Mouse (Mus musculus): ENCODE results near the gene Nefh.
A peak's percentile ranks its signal among the peaks of the same experiment; 100 is the strongest.

The Nefh gene

DNA sequence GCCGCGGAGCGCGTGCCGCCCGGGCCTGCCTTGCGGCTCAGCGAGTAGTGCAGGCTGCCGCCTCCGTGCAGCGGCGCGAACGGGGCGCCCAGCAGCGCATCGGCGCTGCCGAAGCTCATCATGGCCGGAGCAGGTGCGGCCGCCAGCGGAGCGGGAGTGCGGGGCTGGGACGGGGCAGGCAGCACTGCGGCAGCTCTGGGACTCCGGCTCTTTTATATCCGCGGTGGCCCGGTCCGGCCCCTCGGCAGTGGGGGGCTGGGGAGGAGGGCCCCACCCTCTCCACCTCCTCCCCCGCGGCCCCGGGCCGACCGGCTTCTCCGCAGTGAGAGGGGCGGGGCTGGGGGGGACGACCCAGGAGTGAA, at the start of gene Nefh:
Gene Nefh (minus strand): TSS at position 252 of the 362 bp plus-strand sequence.
- no peak for DNase-seq

DNA sequence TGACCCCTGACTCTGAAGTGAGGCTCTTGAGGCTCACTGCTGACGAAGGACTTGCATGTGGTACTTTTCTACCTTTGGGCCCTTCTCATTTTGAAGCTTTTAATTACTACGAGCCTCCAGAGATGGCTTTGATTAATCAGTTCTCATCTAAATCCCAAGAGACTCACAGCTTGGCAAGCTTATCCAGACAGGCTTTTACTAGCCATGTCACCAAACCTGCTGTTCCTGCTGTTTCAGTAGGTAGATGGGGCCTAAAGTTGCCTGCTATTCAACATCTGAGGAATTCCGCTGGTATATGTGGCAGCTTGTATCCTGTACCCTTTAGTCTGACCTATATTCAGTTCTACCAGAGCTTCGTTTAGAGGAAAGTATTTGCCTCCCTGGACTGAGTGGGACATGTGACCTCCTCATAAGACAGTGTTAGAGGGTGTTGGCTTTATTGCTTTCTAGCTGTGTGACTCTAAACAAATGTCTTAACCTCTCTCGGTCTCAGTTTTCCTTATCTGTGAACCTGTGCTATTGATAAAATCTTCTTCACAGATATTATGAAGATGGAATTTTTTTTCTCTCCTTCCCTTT, 48.8 kb upstream of the Nefh start:
- DNase-seq: no peak

GRCm38 (mm10) chr11:4995676-4996075, 47.8 kb upstream of the Nefh start:
- no peak for DNase-seq

DNA sequence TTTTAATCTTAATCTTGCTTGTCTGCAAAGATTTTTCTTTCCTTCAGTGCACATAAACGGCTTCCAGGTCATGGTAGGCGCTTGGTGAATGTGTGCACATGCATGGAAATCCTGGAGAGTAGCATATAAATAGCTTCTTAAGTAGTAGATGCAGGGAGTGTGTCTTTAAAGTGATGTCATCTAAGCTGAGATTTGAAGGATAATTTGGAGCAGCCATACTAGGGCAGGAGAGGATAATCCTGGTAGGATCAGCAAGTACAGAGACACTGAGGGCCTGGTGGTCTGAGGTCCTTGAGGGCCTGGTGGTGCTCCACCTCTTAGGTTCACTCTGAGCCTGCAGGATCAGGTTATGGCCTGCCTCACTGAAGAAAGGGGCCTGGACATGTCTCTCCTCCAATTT, 44.6 kb upstream of the Nefh start:
- DNase-seq: no peak

- DNase-seq: peak; percentile 39
These were observed 41.3 kb upstream of the Nefh start for GRCm38 (mm10) chr11:4989187-4989586.

- no peak for DNase-seq
These were observed 39.6 kb upstream of the Nefh start for GRCm38 (mm10) chr11:4987487-4987852.

DNA sequence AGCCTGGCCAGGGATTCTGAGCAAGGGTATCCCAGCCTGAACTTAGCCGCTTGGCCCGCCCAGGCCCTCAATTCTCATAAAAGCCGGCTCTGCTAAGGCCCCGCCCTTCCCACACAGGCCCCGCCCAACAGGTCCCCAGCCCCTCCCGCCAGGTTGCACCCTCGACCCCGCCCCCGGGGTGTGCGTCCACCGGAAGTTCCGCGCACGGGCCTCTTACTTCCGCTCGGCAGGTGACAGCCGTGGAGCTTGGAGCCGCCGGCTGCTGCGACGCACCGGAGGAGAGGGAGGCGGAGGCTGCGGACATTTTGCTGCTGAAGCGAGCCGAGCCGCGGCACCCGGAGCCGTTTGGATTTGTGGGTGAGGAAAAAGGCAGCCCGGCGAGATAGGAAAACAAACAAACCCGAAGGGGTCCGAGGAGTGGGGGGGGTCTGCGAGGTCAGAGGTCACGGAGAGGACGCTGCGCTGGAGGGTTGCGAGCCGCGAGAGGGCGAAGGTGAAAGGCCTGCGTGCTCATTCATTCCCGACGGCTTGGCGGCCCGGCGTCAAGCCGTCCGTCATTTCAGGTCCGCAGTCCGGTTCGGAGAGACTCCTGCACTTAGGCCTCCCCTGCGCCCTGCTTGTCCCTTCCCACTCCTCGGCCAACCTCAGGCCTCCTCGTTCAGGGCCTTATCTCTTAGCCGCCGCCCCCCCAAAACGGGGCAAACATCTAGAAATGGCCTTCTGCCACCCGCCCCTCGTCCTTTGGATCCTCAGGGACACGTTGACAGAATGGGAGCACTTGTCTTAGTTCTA, 39.0 kb upstream of the Nefh start, which contains the start of gene Ap1b1:
Gene Ap1b1 (plus strand): TSS at position 130 of the 792 bp plus-strand sequence.
- peak; percentile 94 for DNase-seq

DNA sequence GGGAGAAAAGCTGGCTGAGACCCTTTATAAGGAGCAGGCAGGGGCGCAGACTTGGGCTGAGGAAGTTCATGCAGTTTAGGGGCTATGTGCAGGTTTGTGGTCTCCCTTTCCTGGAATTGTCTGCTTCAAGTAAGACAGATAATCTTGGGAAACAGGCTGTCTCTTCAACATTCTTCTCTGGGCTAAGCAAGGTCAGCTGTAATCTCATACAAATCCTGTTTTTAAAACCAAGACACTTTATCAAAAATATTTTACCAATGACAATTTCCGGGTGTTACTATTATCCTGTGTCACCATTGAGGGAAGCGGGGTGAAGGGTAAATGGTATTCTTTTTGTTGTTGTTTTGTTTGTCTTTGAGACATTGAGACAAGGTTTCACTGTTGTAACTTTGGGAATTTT, 36.9 kb upstream of the Nefh start:
- no peak for DNase-seq

DNA sequence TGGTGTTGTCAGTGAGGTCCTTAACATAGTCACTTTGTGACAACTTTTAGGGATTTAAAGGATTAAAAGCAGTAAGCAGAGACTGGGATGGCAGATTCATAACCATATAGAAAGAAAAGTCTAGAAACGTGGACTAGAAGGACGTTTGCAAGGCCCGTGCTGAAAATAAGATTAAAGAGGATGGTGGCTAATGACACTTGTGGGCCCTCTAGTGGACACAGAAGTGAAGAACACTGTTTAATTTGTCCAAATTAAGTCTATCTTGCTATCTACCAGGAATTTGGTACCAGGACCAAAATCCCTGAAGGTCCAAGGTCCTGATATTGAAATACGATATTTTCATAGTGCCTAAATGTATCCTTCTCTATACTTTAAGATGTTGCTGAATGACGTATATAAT, 36.4 kb upstream of the Nefh start:
- DNase-seq: peak; percentile 78

- no peak for DNase-seq
These were observed 35.7 kb upstream of the Nefh start for GRCm38 (mm10) chr11:4983538-4983937.

- no peak for DNase-seq
These were observed 35.1 kb upstream of the Nefh start for GRCm38 (mm10) chr11:4983010-4983409.

DNA sequence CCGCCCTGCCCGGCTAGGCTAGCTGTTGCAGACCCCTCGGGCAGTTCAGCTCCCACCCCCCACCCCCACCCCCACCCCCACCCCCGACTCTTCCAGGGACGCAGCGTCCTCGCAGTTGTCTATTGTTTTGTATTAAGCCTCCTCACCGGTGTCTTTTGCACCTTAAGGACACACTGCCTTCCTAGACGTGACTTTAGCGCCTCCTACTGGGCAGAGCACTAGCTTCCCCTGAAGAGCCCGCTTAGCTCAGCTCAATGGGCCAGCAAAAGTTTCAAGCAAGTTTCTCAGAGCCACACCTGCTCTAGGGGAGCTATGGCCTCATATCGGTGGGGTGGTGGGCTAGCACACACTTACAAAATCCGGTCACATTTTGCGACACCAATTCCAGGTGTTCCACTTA, 27.8 kb upstream of the Nefh start:
- peak; percentile 83 for DNase-seq

DNA sequence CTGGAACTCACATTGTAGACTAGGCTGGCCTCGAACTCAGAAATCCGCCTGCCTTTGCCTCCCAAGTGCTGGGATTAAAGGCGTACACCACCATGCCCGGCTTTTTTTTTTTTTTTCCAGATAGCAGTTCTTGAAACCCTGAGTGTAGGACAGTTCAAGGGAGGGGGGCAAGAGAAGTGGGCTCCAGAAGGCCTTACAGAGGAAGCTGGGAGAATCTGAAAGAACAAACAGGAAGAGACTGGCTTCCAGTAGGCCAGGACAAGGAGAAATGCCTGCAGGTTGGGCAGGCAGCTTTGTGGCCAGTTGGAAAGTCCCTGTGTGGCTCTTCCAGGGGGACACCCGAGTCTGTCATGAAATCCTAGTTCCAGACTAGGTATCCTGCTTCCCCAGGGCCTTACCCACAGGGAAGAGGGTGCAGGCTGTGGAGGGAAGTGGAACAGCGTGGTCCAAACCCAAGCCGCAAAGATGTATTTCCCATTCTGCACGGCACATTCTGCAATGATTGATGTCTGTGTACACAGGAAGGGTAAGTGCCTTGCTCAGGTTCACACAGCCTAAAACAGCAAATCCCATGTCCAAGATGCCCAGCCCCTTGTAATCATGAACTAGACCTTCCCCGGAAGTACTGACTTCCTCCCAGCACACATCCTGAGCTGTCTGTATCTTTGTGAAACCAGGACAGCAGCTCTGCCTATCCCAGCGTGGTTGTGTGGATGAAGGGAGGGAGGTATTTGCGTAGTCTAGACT, 26.7 kb upstream of the Nefh start:
- DNase-seq: peak; percentile 71

DNA sequence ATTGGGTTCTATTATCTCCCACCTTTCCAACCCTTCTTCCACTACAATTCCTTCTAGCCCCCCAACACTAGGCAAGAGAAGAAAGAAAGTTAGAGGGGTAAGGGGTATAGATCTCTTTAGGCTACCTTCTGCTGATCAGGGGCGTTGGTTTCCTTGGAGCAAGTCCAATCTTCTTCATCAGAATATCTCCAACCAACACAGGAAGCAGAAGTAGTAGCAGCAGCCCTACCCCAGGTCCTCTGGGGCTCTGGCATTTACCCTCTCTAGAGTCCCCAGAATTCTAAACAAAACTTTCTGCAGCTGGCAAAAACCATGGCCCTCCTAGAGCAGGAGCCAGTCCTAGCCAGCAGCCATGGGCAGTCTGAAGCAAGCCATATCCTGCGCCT, 26.0 kb upstream of the Nefh start:
- no peak for DNase-seq

GRCm38 (mm10) chr11:4972967-4973870, 25.4 kb upstream of the Nefh start:
- DNase-seq: peak; percentile 84

GRCm38 (mm10) chr11:4968376-4968775, 20.5 kb upstream of the Nefh start:
- peak; percentile 11 for DNase-seq

DNA sequence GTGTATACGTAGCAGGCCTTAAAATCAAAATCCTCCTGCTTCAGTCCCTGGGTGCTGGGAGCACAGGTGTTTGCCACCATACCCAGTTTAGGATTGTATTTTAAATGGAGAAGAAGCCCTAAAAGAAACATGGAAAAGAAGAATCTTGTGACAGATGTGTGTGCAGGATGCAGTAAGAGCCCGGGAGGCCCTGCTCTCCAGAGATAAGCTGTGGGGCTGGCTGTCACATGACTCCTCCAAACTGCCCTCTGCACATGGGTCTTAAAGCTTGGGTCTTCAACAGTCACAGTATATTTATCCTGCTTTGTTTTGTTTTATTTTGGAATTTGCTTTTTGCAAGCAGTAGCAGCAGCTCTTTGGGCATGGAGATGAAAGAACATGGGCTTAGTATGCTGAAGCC, 19.7 kb upstream of the Nefh start:
- DNase-seq: no peak

DNA sequence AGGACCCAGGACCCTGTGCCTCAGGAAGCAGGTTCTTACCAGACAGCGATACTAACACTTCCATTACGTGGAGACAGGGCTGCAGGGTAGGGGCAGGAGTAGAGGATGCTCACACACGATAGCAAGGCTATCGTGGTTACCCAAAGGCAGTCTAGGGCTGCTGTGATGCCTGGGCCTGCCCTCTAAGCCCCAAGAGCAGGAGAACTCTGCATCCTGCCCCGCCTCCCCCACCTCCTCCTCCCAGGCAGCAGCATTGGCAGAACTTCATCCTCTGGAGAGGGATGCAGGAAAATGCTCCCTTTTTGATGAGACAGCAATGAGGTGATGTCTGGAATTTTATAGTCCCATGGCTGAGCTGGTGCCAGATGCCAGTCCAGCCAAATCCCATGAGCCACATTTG, 19.0 kb upstream of the Nefh start:
- DNase-seq: no peak

DNA sequence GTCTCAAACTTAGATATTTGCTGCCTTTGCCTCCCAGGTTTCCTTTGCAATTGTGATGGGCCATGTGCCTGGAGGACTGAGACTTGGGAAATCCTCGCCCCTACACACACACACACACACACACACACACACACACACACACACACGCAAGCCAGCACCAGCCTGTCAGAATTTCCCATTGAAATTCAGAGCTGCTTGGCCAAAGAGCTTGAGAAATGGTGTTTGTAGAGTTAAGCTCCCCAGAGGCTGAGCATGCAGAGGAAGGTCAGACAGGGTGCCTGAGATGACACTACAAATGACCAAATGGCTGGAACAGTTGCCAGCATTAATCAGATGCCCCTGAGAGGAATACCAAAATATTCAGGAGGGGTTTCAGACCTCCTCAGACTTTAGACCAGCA, 18.5 kb upstream of the Nefh start:
- DNase-seq: no peak

- DNase-seq: no peak
These were observed 15.4 kb upstream of the Nefh start for GRCm38 (mm10) chr11:4963099-4963808.

- peak; percentile 28 for DNase-seq
These were observed 6.1 kb upstream of the Nefh start for GRCm38 (mm10) chr11:4953918-4954317.

- no peak for DNase-seq
These were observed 5.5 kb upstream of the Nefh start for GRCm38 (mm10) chr11:4953401-4953800.
